Mouse (Mus musculus): ENCODE data around the gene Srp68.
A peak's percentile ranks its signal among the peaks of the same experiment; 100 is the strongest.

The Srp68 gene

DNA sequence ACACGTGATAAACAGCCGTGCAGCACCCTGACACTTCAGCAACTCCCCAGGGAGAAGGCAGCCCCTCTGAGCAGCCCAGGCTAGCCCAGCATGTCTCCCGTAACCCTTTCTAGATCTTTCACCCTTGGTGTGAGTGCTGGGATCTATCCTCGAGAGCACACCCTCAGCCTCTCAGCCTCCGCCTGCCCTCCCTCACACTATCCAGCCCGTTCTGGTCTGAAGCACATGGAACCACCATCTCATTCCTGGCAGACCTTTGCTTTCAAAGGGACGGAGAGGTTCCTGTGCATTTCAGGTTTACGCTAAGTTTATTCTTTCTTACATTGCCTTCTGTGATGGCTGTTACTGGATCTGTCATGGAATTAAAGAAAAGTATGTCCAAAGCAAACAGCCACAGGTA, 29.4 kb downstream of the Srp68 start:
- DNase-seq = peak; percentile 59 to 62

- DNase-seq = peak; percentile 73
These were observed 32.2 kb downstream of the Srp68 start for GRCm38 (mm10) chr11:116241744-116242235.

- DNase-seq = peak in 1 of 2 experiments; percentile 45
These were observed 34.2 kb downstream of the Srp68 start for GRCm38 (mm10) chr11:116239797-116240196.

DNA sequence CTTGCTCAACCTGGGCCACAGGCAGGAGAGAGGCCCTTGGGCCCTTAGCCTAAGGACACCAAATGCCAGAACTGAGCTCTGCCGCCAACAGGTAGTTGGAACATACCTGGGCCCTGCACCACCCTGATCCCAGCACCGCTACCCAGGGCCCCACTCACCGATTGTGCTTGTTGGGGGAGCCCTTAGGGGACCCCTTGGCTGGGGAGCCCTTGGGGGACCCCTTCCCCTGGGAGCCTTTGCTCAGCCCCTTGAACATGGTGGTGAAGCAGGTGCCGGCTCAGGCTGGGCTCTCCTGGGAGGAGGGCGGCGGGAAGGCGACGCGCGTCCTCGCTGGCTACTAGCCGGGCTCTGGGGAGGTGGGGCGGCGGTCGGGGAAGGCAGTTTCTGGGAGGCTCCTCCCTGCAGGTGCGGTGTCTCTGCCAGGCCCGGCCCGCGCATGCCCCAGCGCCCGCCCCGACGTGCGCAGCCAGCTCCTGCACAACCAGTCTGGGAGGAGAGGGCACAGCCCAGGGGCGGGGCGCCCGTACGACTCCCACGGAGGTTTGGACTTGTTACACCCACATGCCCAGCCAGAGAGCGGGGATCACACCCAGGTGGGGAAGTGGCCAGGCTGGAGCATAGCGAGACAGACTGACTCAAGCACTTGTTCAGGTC, 36.1 kb downstream of the Srp68 start, which contains the start of gene Evpl:
Gene Evpl, minus strand, starts transcription at position 336 of the 654 bp plus-strand sequence.
- peak; percentile 96 to 97 for DNase-seq

- peak; percentile 60 to 80 for DNase-seq
These were observed 39.1 kb downstream of the Srp68 start for GRCm38 (mm10) chr11:116234901-116235300.

DNA sequence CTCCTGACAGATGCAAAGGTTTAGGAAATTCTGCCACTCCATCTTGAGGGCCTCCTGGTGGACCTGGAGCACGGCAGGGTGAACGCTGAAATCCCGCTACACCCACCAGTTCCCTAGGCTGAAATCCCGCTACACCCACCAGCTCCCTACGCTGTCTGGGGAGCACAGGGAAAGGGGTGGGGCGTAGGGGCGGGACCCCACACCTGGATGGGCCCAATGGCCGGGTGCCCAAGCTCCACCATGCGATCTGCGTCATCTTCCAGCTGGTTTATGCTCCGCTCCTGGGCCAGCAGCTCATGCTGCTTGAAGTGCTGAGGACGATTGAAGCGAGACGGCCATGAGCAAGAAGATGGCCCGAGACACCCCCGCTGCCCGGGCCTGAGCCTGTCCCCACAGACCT, 41.6 kb downstream of the Srp68 start:
- no peak for DNase-seq

- no peak for DNase-seq
These were observed 45.3 kb downstream of the Srp68 start for GRCm38 (mm10) chr11:116228699-116229098.

- DNase-seq = peak; percentile 85 to 96
These were observed 47.6 kb downstream of the Srp68 start for GRCm38 (mm10) chr11:116226414-116226813.

GRCm38 (mm10) chr11:116222740-116223059, 51.3 kb downstream of the Srp68 start:
- DNase-seq = no peak

DNA sequence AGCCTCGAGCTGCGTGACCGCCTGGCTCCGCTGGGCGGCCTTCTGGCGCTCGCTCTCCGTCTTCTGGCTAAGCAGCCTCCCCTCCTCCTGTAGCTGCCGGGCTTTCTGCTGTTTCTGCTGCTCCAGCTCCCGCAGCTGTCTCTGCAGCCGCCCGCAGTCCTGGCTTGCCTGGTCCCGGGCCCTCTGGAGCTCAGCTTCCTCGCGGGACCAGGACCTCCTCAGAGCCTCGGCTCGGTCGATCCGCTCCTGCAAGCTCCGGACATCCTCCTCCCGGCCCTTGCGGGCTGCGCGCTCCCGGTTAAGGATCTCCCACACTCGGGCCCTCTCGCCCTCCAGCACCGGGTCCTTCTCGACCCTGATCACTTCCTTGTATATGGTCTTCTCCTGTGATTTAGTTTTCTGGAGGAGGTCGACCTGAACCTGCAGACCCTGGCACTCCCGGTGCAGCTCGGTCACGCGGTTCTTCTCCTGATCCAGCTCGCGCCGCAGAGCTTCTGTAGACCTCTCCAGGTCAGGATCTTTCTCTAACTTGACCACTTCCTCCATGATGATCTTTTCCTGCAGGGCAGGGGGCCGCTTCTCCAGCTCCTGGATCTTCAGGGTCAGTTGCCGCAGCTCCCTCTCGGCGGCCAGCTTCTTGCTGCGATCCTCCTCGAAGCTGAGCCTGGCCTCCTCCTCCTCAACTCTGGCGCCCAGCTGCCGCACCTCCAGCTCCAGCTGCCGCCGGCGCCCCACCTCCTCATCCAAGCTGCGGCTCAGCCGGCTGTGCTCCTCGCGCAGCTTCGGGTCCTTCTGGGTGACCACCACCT, 51.9 kb downstream of the Srp68 start:
- no peak for DNase-seq

DNA sequence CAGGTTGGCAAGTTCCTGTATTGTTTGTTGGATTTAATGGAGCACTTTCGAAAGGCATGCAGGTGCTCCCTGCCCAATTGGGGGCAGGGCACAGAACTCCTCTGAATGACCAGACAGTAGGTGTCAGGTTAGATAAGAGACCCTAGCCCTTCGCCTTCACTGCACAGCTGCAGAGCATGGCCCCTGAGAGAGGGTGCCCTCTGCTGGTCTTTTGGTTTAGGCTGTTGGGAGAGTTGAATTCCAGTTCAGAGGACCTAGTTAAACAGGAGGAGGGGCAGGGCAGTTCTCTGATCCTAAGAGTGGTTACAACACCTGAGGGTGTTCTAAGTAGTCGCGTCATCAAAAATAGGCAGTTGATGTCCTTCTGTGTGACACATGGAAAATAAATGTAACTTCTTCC, 54.1 kb downstream of the Srp68 start:
- DNase-seq = peak; percentile 83 to 92

DNA sequence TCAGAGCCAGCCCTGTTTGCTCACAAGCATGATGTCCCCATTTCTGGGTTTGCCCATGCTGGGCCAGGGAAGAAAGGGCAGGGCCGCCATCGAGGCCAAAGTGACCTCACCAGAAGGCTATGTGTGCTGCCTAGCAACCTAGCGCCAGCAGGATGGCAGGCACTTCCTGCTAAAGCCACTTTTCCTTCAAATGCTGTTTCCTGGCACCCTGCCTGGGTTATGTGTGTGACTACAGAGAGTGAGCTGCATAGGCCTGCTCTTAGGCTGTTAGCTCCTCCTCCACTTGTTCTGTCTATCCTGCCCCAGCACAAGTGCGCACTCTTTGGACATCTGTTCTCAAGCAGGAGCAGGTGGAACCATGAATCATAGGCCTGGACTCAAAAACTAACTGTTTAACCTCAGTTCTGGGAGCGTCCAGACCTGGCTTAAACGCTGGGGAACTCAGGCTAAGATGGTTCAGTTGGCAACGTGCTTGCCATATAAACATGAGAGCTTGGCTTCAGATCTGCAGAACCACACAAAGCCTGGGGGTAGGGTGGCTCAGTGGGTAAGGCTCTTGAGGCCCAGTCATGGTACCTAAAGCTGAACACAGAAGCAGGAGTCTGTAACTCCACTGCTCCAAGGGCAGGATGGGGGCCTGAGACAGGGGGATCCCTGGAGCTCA, 55.1 kb downstream of the Srp68 start:
- DNase-seq = peak; percentile 95 to 97

DNA sequence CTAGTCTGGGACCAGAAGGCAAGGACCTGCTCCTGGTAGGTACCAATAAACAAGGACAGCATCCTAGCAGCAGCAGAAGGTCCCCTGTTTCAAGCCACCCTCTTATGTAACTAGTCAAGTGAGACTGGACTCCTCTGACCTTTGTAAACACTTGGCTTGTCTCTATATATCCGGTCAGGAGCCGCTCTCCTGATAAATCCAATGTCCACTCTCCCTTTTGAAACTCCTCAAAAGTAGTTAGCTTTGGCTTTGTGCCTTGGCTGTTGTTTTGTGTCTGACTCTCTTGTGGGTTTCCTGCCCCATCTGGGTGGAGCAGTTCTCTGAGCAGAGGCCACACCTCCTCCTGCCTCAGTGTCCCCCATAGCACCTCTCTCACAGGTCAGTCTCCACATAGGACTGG, 55.8 kb downstream of the Srp68 start:
- peak; percentile 64 to 87 for DNase-seq

- DNase-seq = no peak
These were observed 57.5 kb downstream of the Srp68 start for GRCm38 (mm10) chr11:116216549-116216948.

GRCm38 (mm10) chr11:116215991-116216390, 58.0 kb downstream of the Srp68 start:
- no peak for DNase-seq

GRCm38 (mm10) chr11:116215181-116215580, 58.8 kb downstream of the Srp68 start:
- peak in 1 of 2 experiments; percentile 79 for DNase-seq

- no peak for DNase-seq
These were observed 60.0 kb downstream of the Srp68 start for GRCm38 (mm10) chr11:116213877-116214510.

DNA sequence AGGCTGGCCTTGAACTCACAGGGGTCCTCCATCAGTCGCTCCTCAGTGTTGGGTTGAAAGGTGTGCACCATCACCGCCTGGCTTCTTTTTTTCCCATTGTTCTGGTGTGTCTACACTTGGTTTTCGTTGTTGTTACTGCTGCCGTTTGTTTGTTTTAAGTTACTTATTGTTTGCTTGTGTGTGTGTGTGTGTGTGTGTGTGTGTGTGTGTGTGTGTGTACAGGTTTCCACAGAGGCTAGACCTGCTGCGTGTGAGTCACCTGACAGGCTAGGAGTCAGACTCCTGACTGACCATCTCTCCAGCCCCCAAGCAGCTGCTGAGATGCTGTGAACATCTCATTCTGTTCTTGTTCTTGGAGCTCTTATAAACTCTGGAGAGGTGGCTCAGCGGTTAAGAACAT, 61.2 kb downstream of the Srp68 start:
- no peak for DNase-seq

DNA sequence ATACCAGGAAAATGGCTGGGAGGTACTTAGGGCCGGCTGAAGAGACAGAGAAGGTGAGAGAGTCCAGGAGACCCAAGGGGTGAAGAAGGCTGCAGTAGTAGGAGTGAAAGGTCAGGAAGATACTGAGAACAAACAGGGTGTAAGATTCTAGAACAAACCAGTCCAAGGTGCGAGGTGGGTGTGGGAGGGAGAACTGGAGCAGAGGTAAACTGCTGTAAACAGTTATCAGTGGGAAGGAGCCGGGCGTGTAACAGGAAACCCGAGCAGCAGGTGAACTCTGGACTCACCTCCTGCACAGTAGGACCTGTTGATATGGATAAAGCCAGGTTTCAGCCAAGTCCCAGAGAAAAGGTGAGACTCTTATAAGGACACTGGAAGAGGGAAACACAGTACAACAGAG, 63.3 kb downstream of the Srp68 start:
- peak; percentile 62 to 85 for DNase-seq

DNA sequence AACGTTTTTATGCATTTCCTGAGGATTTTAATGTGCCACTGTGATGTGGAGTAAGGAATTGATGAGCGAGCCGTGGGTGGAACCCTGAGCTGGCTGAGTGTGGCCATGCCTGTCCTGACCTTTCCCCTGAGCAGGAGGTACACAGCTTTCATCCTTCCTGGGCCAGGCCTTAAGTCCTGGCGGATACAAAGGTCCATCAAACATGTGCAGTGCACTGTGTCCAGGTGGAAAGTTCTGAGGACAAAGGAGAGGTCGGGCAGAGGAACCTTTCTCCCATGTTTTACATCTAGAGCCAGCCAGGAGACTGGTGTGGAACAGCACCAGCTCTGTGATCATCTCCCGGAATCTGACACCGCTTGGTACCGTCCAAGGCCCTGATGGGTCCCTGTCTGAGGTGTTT, 64.8 kb downstream of the Srp68 start:
- peak; percentile 71 to 86 for DNase-seq

DNA sequence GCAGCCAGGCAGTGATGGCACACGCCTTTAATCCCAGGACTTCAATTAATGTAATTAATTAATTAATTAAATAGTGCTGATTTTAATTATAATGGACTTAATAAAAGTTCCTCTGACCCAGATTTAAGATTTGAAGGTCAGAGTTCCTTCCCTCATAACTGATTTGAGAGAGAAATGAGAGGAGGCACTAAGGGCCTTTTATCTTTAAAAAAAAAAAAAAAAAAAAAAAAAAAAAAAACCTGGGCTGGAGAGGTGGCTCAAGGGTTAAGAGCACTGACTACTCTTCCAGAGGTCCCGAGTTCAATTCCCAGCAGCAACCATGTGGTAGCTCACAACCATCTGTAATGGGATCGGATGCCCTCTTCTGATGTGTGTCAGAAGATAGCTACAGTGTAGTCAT, 65.4 kb downstream of the Srp68 start:
- no peak for DNase-seq

- no peak for DNase-seq
These were observed 67.3 kb downstream of the Srp68 start for GRCm38 (mm10) chr11:116206678-116207077.

GRCm38 (mm10) chr11:116203150-116203549, 70.9 kb downstream of the Srp68 start:
- DNase-seq = no peak

All from kidney, postnatal 36 days (tissue).